Mouse (Mus musculus) 416B (cell line): ENCODE results near the gene Acat1.

Experiments used
- DNase-seq: peaks from one replicate; pipeline ENCODE4 v3.0.0; 2011; ENCODE audit warnings: low read depth

Gene Acat1

GRCm38 (mm10) chr9:53535416-53536320 is 74.5 kb downstream of the Acat1 start:
- DNase-seq, result peak; percentile 42
